Mouse (Mus musculus): ENCODE measurements at regions not wholly inside any gene's neighbourhood (a gene's known extent, or its start where the extent isn't known, plus 50 kb on each side); places are given as distances from the start of the nearest gene placed in this dataset.

GRCm38 (mm10) chr5:126531975-126532374, 709.6 kb upstream of the Tmem132c start:
- no peaks in the 10 kb centered on the region for H3K36me3 ChIP-seq (ENCODE audit: control insufficient read depth, insufficient read depth, low read length)
- no peak overlapping the region for H3K27ac ChIP-seq (replicated peaks in 1 of 2; ENCODE audit: control insufficient read depth in 1 of 2, insufficient read depth in 1 of 2, low read depth in 2 of 2, low read length in 2 of 2)
- no peak for ATAC-seq (ENCODE audit: insufficient number of reproducible peaks, insufficient read depth, low FRiP score, low read depth)
- no peaks in the 10 kb centered on the region for H3K27me3 ChIP-seq (ENCODE audit: control insufficient read depth, insufficient read depth, low read length)
- H3K9ac ChIP-seq (ENCODE audit: low read length) = no peak overlapping the region
- no peaks in the 10 kb centered on the region for H3K9me3 ChIP-seq (ENCODE audit: control insufficient read depth, low read length)
- no peak overlapping the region for H3K4me2 ChIP-seq (ENCODE audit: low read length)
- no peaks in the 10 kb centered on the region for H3K4me1 ChIP-seq (ENCODE audit: control insufficient read depth in 2 of 2, insufficient read depth in 2 of 2, low read length in 2 of 2)
- WGBS = 89% methylated on average over 1 of the region's 1 CpGs
- no peak overlapping the region for H3K4me3 ChIP-seq (ENCODE audit: control insufficient read depth in 1 of 2, insufficient read depth in 1 of 2, low read depth in 1 of 2, low read length in 2 of 2)

- H3K9me3 ChIP-seq (ENCODE audit: control insufficient read depth, low read length) = no peaks in the 10 kb centered on the region
- H3K36me3 ChIP-seq (ENCODE audit: control insufficient read depth, insufficient read depth, low read length) = no peaks in the 10 kb centered on the region
- H3K9ac ChIP-seq (ENCODE audit: low read length) = no peak overlapping the region
- H3K4me1 ChIP-seq (ENCODE audit: control insufficient read depth in 2 of 2, insufficient read depth in 2 of 2, low read length in 2 of 2) = no peaks in the 10 kb centered on the region
- H3K27ac ChIP-seq (replicated peaks in 1 of 2; ENCODE audit: control insufficient read depth in 1 of 2, insufficient read depth in 1 of 2, low read depth in 2 of 2, low read length in 2 of 2) = no peak overlapping the region
- H3K27me3 ChIP-seq (ENCODE audit: control insufficient read depth, insufficient read depth, low read length) = no peaks in the 10 kb centered on the region
- no peak overlapping the region for H3K4me3 ChIP-seq (ENCODE audit: control insufficient read depth in 1 of 2, insufficient read depth in 1 of 2, low read depth in 1 of 2, low read length in 2 of 2)
- WGBS = 54% methylated on average over 2 of the region's 2 CpGs
- H3K4me2 ChIP-seq (ENCODE audit: low read length) = no peak overlapping the region
- no peak for ATAC-seq (ENCODE audit: insufficient number of reproducible peaks, insufficient read depth, low FRiP score, low read depth)
Measured at GRCm38 (mm10) chr5:126538072-126538471, 703.5 kb upstream of the Tmem132c start.

DNA sequence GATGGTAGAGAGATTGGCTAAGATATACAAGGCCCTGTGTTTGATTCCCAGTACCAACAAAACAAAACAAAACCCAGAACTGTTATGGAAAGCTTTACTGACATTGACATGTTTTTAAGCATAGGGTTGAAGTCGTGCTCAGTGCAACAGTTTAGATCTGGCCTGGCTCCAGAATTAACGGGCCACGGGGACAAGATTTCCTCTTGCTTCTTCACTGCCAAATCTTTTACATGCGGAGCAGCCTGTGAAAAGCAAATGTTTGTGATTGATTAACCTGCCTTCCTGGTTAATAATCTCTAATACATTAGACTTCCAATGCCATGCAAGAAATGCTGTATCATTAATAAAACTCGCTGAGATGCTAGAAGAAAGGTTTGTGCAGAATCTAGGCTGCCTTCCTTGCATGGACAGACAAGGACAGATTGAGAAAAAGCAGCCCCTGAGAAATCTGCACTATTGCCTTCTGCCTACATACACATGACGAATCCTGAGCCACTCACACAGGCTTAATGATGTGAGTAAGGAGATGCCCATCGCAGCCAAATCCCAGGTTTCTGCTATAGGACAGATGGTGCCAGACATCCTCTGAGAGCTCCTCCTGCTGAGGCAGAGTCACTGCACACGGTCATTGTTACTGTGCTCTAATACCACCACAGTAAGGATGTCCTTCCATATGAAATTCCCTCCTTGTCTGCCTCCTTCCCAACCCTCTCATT, 697.2 kb upstream of the Tmem132c start:
- WGBS = 55% methylated on average over 8 of the region's 8 CpGs
- no peak for ATAC-seq (ENCODE audit: insufficient number of reproducible peaks, insufficient read depth, low FRiP score, low read depth)
- Histone ChIP-seq H3K4me2 (ENCODE audit: low read length) (no peak overlapping the region), H3K36me3 (ENCODE audit: control insufficient read depth, insufficient read depth, low read length) (no peaks in the 10 kb centered on the region), H3K9ac (ENCODE audit: low read length) (no peak overlapping the region), H3K27me3 (ENCODE audit: control insufficient read depth, insufficient read depth, low read length) (no peaks in the 10 kb centered on the region), H3K4me3 (ENCODE audit: control insufficient read depth in 1 of 2, insufficient read depth in 1 of 2, low read depth in 1 of 2, low read length in 2 of 2) (no peak overlapping the region), H3K4me1 (ENCODE audit: control insufficient read depth in 2 of 2, insufficient read depth in 2 of 2, low read length in 2 of 2) (no peaks in the 10 kb centered on the region), H3K27ac (replicated peaks in 1 of 2; ENCODE audit: control insufficient read depth in 1 of 2, insufficient read depth in 1 of 2, low read depth in 2 of 2, low read length in 2 of 2) (no peak overlapping the region), H3K9me3 (ENCODE audit: control insufficient read depth, low read length) (no peaks in the 10 kb centered on the region)

DNA sequence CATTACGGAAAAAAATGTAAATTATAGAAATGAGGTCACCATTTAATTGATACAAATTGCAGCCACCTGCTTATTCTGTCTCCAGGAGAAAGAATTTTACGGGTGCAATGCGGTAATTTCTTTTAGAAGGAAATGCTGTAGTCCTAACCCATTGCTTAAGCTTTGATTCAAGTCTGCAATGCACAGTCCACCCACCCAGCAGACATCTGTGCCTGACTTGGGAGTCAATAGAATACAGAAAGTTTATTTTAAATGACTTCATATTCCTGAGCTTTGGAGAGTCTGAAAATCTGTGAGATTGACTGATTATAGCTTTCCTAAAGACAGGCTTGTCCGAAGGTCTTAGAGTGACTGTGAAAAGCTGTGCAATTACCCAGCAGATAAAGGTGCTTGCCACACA, 693.8 kb upstream of the Tmem132c start:
- WGBS = 74% methylated on average over 4 of the region's 4 CpGs
- Histone ChIP-seq H3K4me3 (ENCODE audit: control insufficient read depth in 1 of 2, insufficient read depth in 1 of 2, low read depth in 1 of 2, low read length in 2 of 2) (no peak overlapping the region), H3K36me3 (ENCODE audit: control insufficient read depth, insufficient read depth, low read length) (no peaks in the 10 kb centered on the region), H3K27ac (replicated peaks in 1 of 2; ENCODE audit: control insufficient read depth in 1 of 2, insufficient read depth in 1 of 2, low read depth in 2 of 2, low read length in 2 of 2) (no peak overlapping the region), H3K9ac (ENCODE audit: low read length) (no peak overlapping the region), H3K4me2 (ENCODE audit: low read length) (no peak overlapping the region), H3K27me3 (ENCODE audit: control insufficient read depth, insufficient read depth, low read length) (no peaks in the 10 kb centered on the region), H3K4me1 (ENCODE audit: control insufficient read depth in 2 of 2, insufficient read depth in 2 of 2, low read length in 2 of 2) (no peaks in the 10 kb centered on the region), H3K9me3 (ENCODE audit: control insufficient read depth, low read length) (no peaks in the 10 kb centered on the region)
- no peak for ATAC-seq (ENCODE audit: insufficient number of reproducible peaks, insufficient read depth, low FRiP score, low read depth)

GRCm38 (mm10) chr5:126551676-126552075, 689.9 kb upstream of the Tmem132c start:
- Histone ChIP-seq H3K27ac (replicated peaks in 1 of 2; ENCODE audit: control insufficient read depth in 1 of 2, insufficient read depth in 1 of 2, low read depth in 2 of 2, low read length in 2 of 2) (no peak overlapping the region), H3K9ac (ENCODE audit: low read length) (no peak overlapping the region), H3K4me3 (ENCODE audit: control insufficient read depth in 1 of 2, insufficient read depth in 1 of 2, low read depth in 1 of 2, low read length in 2 of 2) (no peak overlapping the region), H3K4me1 (ENCODE audit: control insufficient read depth in 2 of 2, insufficient read depth in 2 of 2, low read length in 2 of 2) (no peaks in the 10 kb centered on the region), H3K27me3 (ENCODE audit: control insufficient read depth, insufficient read depth, low read length) (no peaks in the 10 kb centered on the region), H3K36me3 (ENCODE audit: control insufficient read depth, insufficient read depth, low read length) (no peaks in the 10 kb centered on the region), H3K4me2 (ENCODE audit: low read length) (no peak overlapping the region), H3K9me3 (ENCODE audit: control insufficient read depth, low read length) (no peaks in the 10 kb centered on the region)
- ATAC-seq (ENCODE audit: insufficient number of reproducible peaks, insufficient read depth, low FRiP score, low read depth) = no peak
- WGBS = 66% methylated on average over 3 of the region's 3 CpGs

DNA sequence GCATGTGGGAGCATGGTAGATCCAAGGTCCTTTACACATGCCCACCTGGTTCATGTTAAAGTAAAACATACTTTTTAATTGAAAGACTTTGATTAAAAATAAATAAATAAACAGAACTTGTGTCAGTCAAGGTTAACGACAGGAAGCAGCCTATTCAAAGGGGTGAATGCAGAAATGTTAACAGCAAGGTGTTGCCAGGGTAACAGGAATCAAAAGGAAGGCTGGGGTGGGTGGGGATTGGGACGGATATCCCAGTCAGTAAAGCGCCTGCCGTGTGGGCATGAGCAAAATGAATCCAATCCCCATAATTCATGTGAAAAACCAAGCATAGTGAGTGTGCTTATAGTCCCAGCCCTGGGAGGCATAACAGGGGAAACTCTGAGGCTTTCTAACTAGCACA, 682.6 kb upstream of the Tmem132c start:
- no peak overlapping the region for H3K4me2 ChIP-seq (ENCODE audit: low read length)
- H3K4me1 ChIP-seq (ENCODE audit: control insufficient read depth in 2 of 2, insufficient read depth in 2 of 2, low read length in 2 of 2) = no peaks in the 10 kb centered on the region
- no peak overlapping the region for H3K27ac ChIP-seq (replicated peaks in 1 of 2; ENCODE audit: control insufficient read depth in 1 of 2, insufficient read depth in 1 of 2, low read depth in 2 of 2, low read length in 2 of 2)
- WGBS = 71% methylated on average over 4 of the region's 4 CpGs
- H3K9me3 ChIP-seq (ENCODE audit: control insufficient read depth, low read length) = 0 out of 2 replicates have a peak, but pooled peaks cover 4% of the 10 kb centered on the region
- no peak for ATAC-seq (ENCODE audit: insufficient number of reproducible peaks, insufficient read depth, low FRiP score, low read depth)
- no peak overlapping the region for H3K9ac ChIP-seq (ENCODE audit: low read length)
- H3K27me3 ChIP-seq (ENCODE audit: control insufficient read depth, insufficient read depth, low read length) = no peaks in the 10 kb centered on the region
- H3K4me3 ChIP-seq (ENCODE audit: control insufficient read depth in 1 of 2, insufficient read depth in 1 of 2, low read depth in 1 of 2, low read length in 2 of 2) = no peak overlapping the region
- no peaks in the 10 kb centered on the region for H3K36me3 ChIP-seq (ENCODE audit: control insufficient read depth, insufficient read depth, low read length)

- Histone ChIP-seq H3K4me1 (ENCODE audit: control insufficient read depth in 2 of 2, insufficient read depth in 2 of 2, low read length in 2 of 2) (no peaks in the 10 kb centered on the region), H3K9me3 (ENCODE audit: control insufficient read depth, low read length) (no peaks in the 10 kb centered on the region), H3K4me2 (ENCODE audit: low read length) (no peak overlapping the region), H3K27ac (replicated peaks in 1 of 2; ENCODE audit: control insufficient read depth in 1 of 2, insufficient read depth in 1 of 2, low read depth in 2 of 2, low read length in 2 of 2) (no peak overlapping the region), H3K4me3 (ENCODE audit: control insufficient read depth in 1 of 2, insufficient read depth in 1 of 2, low read depth in 1 of 2, low read length in 2 of 2) (no peak overlapping the region), H3K9ac (ENCODE audit: low read length) (no peak overlapping the region), H3K27me3 (ENCODE audit: control insufficient read depth, insufficient read depth, low read length) (no peaks in the 10 kb centered on the region), H3K36me3 (ENCODE audit: control insufficient read depth, insufficient read depth, low read length) (no peaks in the 10 kb centered on the region)
- 56% methylated on average over 2 of the region's 2 CpGs for WGBS
- ATAC-seq (ENCODE audit: insufficient number of reproducible peaks, insufficient read depth, low FRiP score, low read depth) = no peak
Measured at GRCm38 (mm10) chr5:126565817-126566216, 675.8 kb upstream of the Tmem132c start.

DNA sequence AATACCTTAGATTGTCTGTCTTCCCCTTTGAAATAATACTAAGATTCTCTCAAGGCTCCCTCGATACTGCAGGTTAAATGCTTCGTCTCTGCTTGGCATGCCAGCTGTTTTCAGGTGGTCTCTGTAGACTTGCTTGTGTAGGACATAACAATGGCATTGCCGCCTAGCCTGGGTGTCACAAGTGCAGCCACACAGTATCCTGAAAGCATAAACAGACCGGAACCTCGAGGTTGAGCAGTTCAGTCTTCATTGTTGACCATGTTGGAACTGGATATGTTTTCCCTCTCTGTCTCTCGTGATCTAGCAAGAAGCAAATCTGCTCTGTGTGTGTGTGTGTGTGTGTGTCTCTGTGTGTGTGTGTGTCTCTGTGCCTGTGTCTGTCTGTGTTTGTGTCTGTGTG, 675.4 kb upstream of the Tmem132c start:
- H3K36me3 ChIP-seq (ENCODE audit: control insufficient read depth, insufficient read depth, low read length) = no peaks in the 10 kb centered on the region
- no peak for ATAC-seq (ENCODE audit: insufficient number of reproducible peaks, insufficient read depth, low FRiP score, low read depth)
- no peak overlapping the region for H3K4me3 ChIP-seq (ENCODE audit: control insufficient read depth in 1 of 2, insufficient read depth in 1 of 2, low read depth in 1 of 2, low read length in 2 of 2)
- no peak overlapping the region for H3K9ac ChIP-seq (ENCODE audit: low read length)
- H3K27me3 ChIP-seq (ENCODE audit: control insufficient read depth, insufficient read depth, low read length) = no peaks in the 10 kb centered on the region
- no peaks in the 10 kb centered on the region for H3K4me1 ChIP-seq (ENCODE audit: control insufficient read depth in 2 of 2, insufficient read depth in 2 of 2, low read length in 2 of 2)
- H3K4me2 ChIP-seq (ENCODE audit: low read length) = no peak overlapping the region
- H3K27ac ChIP-seq (replicated peaks in 1 of 2; ENCODE audit: control insufficient read depth in 1 of 2, insufficient read depth in 1 of 2, low read depth in 2 of 2, low read length in 2 of 2) = no peak overlapping the region
- no peaks in the 10 kb centered on the region for H3K9me3 ChIP-seq (ENCODE audit: control insufficient read depth, low read length)
- WGBS = 70% methylated on average over 6 of the region's 6 CpGs
